Mouse (Mus musculus): ENCODE measurements around the gene Mpp5.

Mpp5 gene

GRCm38 (mm10) chr12:78748557-78749377 lies at the start of gene Mpp5:
Mpp5 (plus strand) TSS chr12:78748907.
- peak; percentile 95 for DNase-seq (ENCODE audit: low read depth, low spot score)

- DNase-seq (ENCODE audit: low read depth, low spot score): no peak
These were observed 30.9 kb upstream of the Mpp5 start for GRCm38 (mm10) chr12:78717783-78718182.

- DNase-seq (ENCODE audit: low read depth, low spot score): no peak
These were observed 21.0 kb upstream of the Mpp5 start for GRCm38 (mm10) chr12:78727723-78728122.

- no peak for DNase-seq (ENCODE audit: low read depth, low spot score)
These were observed 9.1 kb upstream of the Mpp5 start for GRCm38 (mm10) chr12:78739633-78740032.

- DNase-seq (ENCODE audit: low read depth, low spot score): no peak
These were observed 8.4 kb upstream of the Mpp5 start for GRCm38 (mm10) chr12:78740289-78740688.

GRCm38 (mm10) chr12:78746226-78746625 lies 2.5 kb upstream of the Mpp5 start:
- DNase-seq (ENCODE audit: low read depth, low spot score): no peak

GRCm38 (mm10) chr12:78747406-78747805 lies 1.3 kb upstream of the Mpp5 start:
- DNase-seq (ENCODE audit: low read depth, low spot score): no peak

- DNase-seq (ENCODE audit: low read depth, low spot score): no peak
These were observed 594 bp upstream of the Mpp5 start for GRCm38 (mm10) chr12:78748113-78748512.

- no peak for DNase-seq (ENCODE audit: low read depth, low spot score)
These were observed 683 bp downstream of the Mpp5 start for GRCm38 (mm10) chr12:78749378-78749801.

GRCm38 (mm10) chr12:78761979-78762378 lies 13.3 kb downstream of the Mpp5 start:
- no peak for DNase-seq (ENCODE audit: low read depth, low spot score)

- DNase-seq (ENCODE audit: low read depth, low spot score): no peak
These were observed 20.5 kb downstream of the Mpp5 start for GRCm38 (mm10) chr12:78769031-78769713.

GRCm38 (mm10) chr12:78773211-78773610 lies 24.5 kb downstream of the Mpp5 start:
- DNase-seq (ENCODE audit: low read depth, low spot score): no peak

GRCm38 (mm10) chr12:78777916-78778315 lies 29.2 kb downstream of the Mpp5 start:
- DNase-seq (ENCODE audit: low read depth, low spot score): no peak

- DNase-seq (ENCODE audit: low read depth, low spot score): no peak
These were observed 29.8 kb downstream of the Mpp5 start for GRCm38 (mm10) chr12:78778423-78779067.

- DNase-seq (ENCODE audit: low read depth, low spot score): no peak
These were observed 39.7 kb downstream of the Mpp5 start for GRCm38 (mm10) chr12:78788266-78788873.

- no peak for DNase-seq (ENCODE audit: low read depth, low spot score)
These were observed 42.1 kb downstream of the Mpp5 start for GRCm38 (mm10) chr12:78790791-78791190.

- DNase-seq (ENCODE audit: low read depth, low spot score): no peak
These were observed 45.5 kb downstream of the Mpp5 start for GRCm38 (mm10) chr12:78794236-78794635.

- no peak for DNase-seq (ENCODE audit: low read depth, low spot score)
These were observed 51.3 kb downstream of the Mpp5 start for GRCm38 (mm10) chr12:78800036-78800435.

- DNase-seq (ENCODE audit: low read depth, low spot score): no peak
These were observed 53.1 kb downstream of the Mpp5 start for GRCm38 (mm10) chr12:78801836-78802235.

- no peak for DNase-seq (ENCODE audit: low read depth, low spot score)
These were observed 65.7 kb downstream of the Mpp5 start for GRCm38 (mm10) chr12:78814437-78814836.

- DNase-seq (ENCODE audit: low read depth, low spot score): no peak
These were observed 85.8 kb downstream of the Mpp5 start for GRCm38 (mm10) chr12:78834496-78834895.

- DNase-seq (ENCODE audit: low read depth, low spot score): no peak
These were observed 91.2 kb downstream of the Mpp5 start for GRCm38 (mm10) chr12:78839906-78840305.
